Mouse (Mus musculus) WW6 (cell line): ENCODE data around the gene Psmc4.
A peak's percentile ranks its signal among the peaks of the same experiment; 100 is the strongest.

Experiments used
- DNase-seq: peaks from one replicate; pipeline ENCODE4 v3.0.0-alpha.2; 2013; ENCODE audit warnings: low read depth, low spot score

The Psmc4 gene

GRCm38 (mm10) chr7:28049476-28050409 is at the start of gene Psmc4:
Gene Psmc4, minus strand, starts transcription at chr7:28050101.
- peak; percentile 96 for DNase-seq

DNA sequence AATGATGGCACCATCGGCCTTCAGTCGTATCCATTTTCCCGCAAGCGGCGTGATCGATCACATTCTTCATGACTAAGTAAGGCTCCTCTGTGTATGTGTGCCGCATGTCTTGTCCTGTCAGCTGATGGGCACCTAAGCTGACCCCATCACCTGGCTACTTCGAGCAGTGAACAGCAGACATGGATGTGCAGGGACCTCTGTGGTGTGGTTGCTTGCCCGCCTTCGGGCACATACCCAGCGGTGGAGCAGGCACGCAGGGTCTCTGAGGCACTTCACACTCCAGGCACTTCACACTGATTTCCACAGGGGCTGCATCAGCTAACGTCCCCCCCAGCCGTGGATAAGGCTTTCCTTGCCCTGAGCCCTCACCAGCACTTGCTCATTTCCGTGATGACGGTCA is 49.2 kb upstream of the Psmc4 start:
- no peak for DNase-seq

DNA sequence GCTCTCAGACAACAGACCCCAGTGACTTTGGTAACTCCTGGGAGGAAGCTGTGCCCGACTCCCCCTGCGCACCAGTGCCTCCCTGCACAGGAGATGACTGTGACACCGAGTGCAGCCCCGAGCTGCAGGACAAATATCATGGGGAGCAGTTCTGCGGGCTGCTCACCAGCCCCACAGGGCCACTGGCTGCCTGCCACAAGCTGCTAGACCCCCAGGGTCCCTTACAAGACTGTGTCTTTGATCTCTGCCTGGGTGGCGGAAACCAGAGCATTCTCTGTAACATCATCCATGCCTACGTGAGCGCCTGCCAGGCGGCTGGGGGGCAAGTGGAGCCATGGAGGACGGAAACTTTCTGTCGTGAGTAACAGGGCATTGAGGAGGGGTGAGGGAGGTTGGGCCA is 43.6 kb upstream of the Psmc4 start:
- DNase-seq = no peak

GRCm38 (mm10) chr7:28086236-28086635 is 36.3 kb upstream of the Psmc4 start:
- DNase-seq = no peak

DNA sequence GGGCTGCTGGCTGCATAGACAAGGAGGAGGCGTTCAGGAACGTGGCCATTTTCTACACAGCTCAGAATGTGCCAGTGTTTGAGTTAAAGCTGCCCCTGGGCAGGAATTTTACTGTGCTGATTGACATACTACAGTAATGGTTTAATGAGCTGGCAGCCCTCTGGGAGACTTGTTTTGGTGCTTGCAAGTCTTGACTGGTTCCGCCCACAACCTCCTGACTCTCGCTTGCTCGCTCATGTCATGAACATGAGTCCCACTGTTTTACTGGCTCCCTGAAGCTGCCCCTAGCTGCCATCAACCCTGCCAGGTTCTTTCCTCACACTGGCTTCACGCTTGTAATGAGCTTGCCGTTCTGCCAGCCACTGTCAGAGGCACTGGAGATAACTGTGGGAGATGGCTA is 34.3 kb upstream of the Psmc4 start:
- DNase-seq = no peak

DNA sequence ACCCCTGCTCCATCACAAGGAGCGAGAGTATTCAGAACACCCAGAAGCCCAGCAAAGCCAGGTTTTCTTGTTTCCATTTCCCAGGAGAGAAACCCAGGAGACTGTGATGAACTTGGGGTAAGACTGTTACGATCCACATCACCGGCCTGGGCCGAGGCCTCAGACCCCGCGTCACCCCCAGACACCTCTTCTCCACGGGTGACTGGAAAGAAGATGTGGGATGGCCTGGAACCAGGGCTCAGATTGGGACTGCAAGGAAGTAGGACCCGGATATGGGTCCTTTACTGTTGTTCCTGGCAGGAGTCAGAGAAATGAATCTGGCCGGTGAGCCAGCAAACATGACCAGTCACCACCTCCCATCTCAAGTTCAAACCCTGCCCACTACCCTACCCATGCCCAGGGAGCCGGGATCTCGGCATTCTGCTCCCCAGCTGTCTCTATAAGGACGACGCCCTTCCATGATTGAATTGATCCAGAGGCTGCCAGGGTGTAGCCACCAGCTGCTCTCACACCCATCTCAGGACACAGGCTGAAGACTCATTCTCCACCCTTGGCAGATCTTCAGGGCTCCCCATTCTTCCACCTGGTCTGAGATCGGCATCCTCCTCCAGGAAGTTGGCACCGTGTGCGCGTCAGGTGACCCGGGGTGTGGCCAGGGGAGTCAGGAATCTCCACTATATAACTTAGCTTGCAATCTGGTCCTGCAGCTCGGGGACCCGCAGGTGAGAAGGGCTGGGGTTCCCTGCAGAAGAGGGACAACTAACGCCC is 20.8 kb upstream of the Psmc4 start, which contains the start of gene Fcgbp:
TSS of gene Fcgbp (plus strand) at position 706 of the 768 bp plus-strand sequence.
- DNase-seq = no peak

- DNase-seq = no peak
Observed at GRCm38 (mm10) chr7:28069546-28070172, 19.8 kb upstream of the Psmc4 start.

GRCm38 (mm10) chr7:28068661-28069060 is 18.8 kb upstream of the Psmc4 start:
- DNase-seq = no peak

- DNase-seq = no peak
Observed at GRCm38 (mm10) chr7:28059972-28060371, 10.1 kb upstream of the Psmc4 start.

DNA sequence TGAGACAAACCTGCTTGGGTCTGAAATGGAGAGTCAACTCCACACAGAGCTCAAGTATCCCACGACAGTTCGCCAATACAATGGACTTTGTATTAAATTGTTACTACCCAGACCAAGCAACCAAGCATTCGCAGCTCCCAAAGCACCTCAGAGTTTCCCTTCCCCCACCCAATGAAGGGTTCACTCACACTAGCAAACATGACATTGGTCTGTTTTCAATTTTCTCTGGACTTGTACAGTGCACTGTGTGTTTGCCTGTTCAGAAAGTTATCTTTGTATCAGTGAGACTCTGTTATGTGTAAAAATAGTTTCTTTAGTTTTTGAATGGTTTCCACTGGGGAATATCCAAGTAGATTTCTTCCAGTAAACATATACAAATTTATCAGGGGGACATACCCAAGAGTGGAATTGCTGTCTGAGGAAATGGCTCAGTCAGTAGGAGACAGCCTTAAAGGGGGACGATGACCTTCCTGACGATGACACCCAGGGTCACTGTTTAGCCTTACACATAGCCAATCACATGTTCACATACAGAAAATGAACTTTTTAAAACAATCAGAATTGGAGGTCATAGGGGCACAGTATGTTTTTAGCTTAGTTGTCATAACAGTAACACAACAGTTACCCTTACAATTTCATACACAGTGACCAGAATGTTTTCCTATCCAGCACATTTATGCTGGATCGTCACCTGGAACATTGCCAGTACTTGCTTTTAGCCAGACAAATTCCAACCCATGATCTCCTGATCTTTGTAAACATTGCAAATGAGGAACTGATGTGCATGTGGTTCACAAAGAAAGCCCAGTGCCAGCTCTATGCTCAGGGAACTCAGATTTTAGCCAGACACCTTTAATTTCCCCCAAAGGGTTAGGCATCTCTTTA is 3.4 kb upstream of the Psmc4 start:
- DNase-seq = no peak

DNA sequence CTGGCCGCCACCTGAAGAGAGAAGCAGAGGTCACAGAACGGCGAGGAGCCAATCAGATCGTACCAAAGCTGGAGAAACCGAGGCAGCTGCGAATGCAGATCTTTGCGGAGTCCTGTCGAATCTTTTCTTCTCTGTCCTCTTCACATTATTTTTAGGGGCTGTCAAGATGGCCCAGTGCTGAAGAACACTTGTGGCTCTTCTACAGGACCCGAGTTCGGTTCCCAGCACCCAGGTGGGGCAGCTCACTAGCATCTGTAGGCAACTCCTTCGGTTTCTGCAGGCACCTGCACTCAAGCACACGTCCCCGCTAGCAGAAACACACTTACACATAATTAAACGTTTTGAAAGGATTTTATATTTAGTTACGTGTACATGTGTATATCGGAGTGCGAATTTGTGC is 683 bp upstream of the Psmc4 start:
- no peak for DNase-seq

DNA sequence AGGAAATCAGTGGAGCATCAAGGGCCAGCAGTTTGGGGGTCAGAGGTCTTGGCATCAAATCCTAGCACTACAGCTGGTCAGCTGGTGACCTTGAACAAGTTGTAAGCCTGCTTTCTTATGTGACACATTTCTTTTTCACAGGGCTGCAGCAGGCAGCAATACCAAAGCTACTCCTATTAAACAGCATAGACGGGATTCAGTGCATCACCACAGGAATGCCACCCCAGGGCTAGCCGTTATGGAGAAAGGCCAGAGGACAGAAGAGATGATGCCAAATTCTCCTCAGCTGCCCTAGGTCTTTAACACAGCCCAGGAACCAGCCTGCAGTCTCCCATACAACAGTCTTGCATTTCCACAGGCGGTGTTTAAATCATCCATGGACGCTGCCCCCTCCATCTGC is 5.4 kb downstream of the Psmc4 start:
- DNase-seq = no peak

- no peak for DNase-seq
Observed at GRCm38 (mm10) chr7:28014445-28014810, 35.5 kb downstream of the Psmc4 start.

GRCm38 (mm10) chr7:28013549-28014444 is 36.1 kb downstream of the Psmc4 start, which contains the start of gene Zfp850:
Gene Zfp850, minus strand, starts transcription at chr7:28014115.
- peak; percentile 39 for DNase-seq

GRCm38 (mm10) chr7:28010271-28010670 is 39.6 kb downstream of the Psmc4 start:
- DNase-seq = no peak
